Mouse (Mus musculus): Measurements from ENCODE around the gene Fgfr2. TPM values are rescaled to one million over a fixed set of nuclear protein-coding genes. Genes with fewer than 3 reads are reported as not detected.

The Fgfr2 gene
- polyA plus RNA-seq, 1 experiment: 0.17 TPM

DNA sequence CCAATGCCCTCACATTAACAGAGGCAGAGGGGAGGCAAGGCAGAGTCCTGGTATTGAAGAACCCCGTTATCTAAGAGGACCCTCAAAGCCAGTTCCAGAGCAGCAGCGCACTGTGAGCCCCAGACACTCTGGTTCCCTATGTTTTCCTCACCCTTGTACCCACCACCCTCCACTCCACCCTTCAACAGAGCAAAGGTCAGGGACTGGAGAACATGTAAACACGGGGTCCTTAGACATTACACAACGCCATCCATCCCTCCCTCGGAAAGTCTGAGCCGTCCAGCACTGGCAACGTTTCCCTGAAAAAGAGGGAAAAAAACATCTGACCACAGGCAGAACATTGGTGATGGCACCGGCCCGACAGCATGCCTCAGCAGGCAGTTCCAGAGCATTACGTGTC lies 2323.7 kb downstream of the Fgfr2 start:
- H3K27me3 ChIP-seq (ENCODE audit: control insufficient read depth, insufficient read depth, insufficient read length): no peaks in the 10 kb centered on the region
- H3K36me3 ChIP-seq (ENCODE audit: control insufficient read depth, insufficient read depth): no peaks in the 10 kb centered on the region
- H3K79me2 ChIP-seq (ENCODE audit: control insufficient read depth, insufficient read depth): no peaks in the 10 kb centered on the region
- H3K4me3 ChIP-seq: no peak overlapping the region
- no peak overlapping the region for H3K4me2 ChIP-seq (ENCODE audit: low read depth)
- H3ac ChIP-seq (ENCODE audit: control insufficient read depth, insufficient read length): no peak overlapping the region
- TF ChIP-seq CEBPB (IDR thresholded peaks at IDR 0.05; ENCODE audit: insufficient read depth, poor library complexity, severe bottlenecking): no peak
- TF ChIP-seq MAX (IDR thresholded peaks at IDR 0.05; ENCODE audit: low read depth): no peak
- TF ChIP-seq TCF12 (IDR thresholded peaks at IDR 0.05; ENCODE audit: insufficient read depth, poor library complexity, severe bottlenecking): no peak
- no peak for TF ChIP-seq POLR2AphosphoS2 (IDR thresholded peaks at IDR 0.05; ENCODE audit: insufficient read length, low read depth)
- no peak for TF ChIP-seq MYOD1 (IDR thresholded peaks at IDR 0.05; ENCODE audit: control insufficient read depth in 1 of 3, insufficient read length in 2 of 3, low read depth in 2 of 3)
- TF ChIP-seq USF1 (IDR thresholded peaks at IDR 0.05; ENCODE audit: low read depth): no peak
- no peak for TF ChIP-seq POLR2A (IDR thresholded peaks at IDR 0.05; ENCODE audit: insufficient read length, low read depth)
- no peak for TF ChIP-seq E2F4 (IDR thresholded peaks at IDR 0.05; ENCODE audit: insufficient read depth)
- no peak for TF ChIP-seq SRF (IDR thresholded peaks at IDR 0.05; ENCODE audit: control insufficient read depth, insufficient read length, low read depth)
- TF ChIP-seq REST (IDR thresholded peaks at IDR 0.05; ENCODE audit: insufficient read depth, insufficient read length): no peak
- TF ChIP-seq MYOG (IDR thresholded peaks at IDR 0.05; ENCODE audit: control insufficient read depth in 1 of 3, insufficient read depth in 1 of 3, insufficient read length in 2 of 3, low read depth in 2 of 3): no peak
- TF ChIP-seq TCF3 (IDR thresholded peaks at IDR 0.05; ENCODE audit: insufficient read length, low read depth): no peak

- Histone ChIP-seq H3ac (ENCODE audit: control insufficient read depth, insufficient read length) (no peak overlapping the region), H3K4me3 (no peak overlapping the region), H3K4me2 (ENCODE audit: low read depth) (no peak overlapping the region), H3K79me2 (ENCODE audit: control insufficient read depth, insufficient read depth) (no peaks in the 10 kb centered on the region), H3K27me3 (ENCODE audit: control insufficient read depth, insufficient read depth, insufficient read length) (no peaks in the 10 kb centered on the region), H3K36me3 (ENCODE audit: control insufficient read depth, insufficient read depth) (no peaks in the 10 kb centered on the region)
- no peak for TF ChIP-seq MYOD1 (IDR thresholded peaks at IDR 0.05; ENCODE audit: control insufficient read depth in 1 of 3, insufficient read length in 2 of 3, low read depth in 2 of 3)
- TF ChIP-seq REST (IDR thresholded peaks at IDR 0.05; ENCODE audit: insufficient read depth, insufficient read length): no peak
- no peak for TF ChIP-seq CEBPB (IDR thresholded peaks at IDR 0.05; ENCODE audit: insufficient read depth, poor library complexity, severe bottlenecking)
- TF ChIP-seq MYOG (IDR thresholded peaks at IDR 0.05; ENCODE audit: control insufficient read depth in 1 of 3, insufficient read depth in 1 of 3, insufficient read length in 2 of 3, low read depth in 2 of 3): no peak
- no peak for TF ChIP-seq POLR2A (IDR thresholded peaks at IDR 0.05; ENCODE audit: insufficient read length, low read depth)
- TF ChIP-seq SRF (IDR thresholded peaks at IDR 0.05; ENCODE audit: control insufficient read depth, insufficient read length, low read depth): no peak
- TF ChIP-seq POLR2AphosphoS2 (IDR thresholded peaks at IDR 0.05; ENCODE audit: insufficient read length, low read depth): no peak
- no peak for TF ChIP-seq USF1 (IDR thresholded peaks at IDR 0.05; ENCODE audit: low read depth)
- no peak for TF ChIP-seq TCF3 (IDR thresholded peaks at IDR 0.05; ENCODE audit: insufficient read length, low read depth)
- TF ChIP-seq TCF12 (IDR thresholded peaks at IDR 0.05; ENCODE audit: insufficient read depth, poor library complexity, severe bottlenecking): no peak
- TF ChIP-seq E2F4 (IDR thresholded peaks at IDR 0.05; ENCODE audit: insufficient read depth): no peak
- TF ChIP-seq MAX (IDR thresholded peaks at IDR 0.05; ENCODE audit: low read depth): no peak
These were observed 2325.6 kb downstream of the Fgfr2 start for GRCm38 (mm10) chr7:130797524-130797923.

DNA sequence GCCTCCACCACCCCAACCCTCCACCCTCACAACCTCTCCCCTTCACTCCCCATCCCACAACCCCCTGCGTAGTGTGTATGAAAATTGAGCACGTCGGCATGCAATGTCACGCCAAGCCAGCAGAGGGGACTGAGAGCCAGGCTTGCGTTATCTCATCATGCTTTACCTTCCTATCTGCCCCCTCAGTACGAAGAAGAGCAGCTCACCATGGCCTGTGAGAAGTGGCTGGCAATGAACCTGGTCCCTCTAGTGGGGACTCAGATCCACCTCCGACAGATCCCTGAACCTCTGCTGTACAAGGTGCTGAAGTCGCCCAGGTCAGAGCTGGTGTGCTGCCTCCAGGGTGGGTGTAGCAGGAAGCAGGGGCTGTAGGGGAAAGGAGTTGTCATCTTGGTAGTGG lies 2326.4 kb downstream of the Fgfr2 start:
- Histone ChIP-seq H3K4me2 (ENCODE audit: low read depth) (no peak overlapping the region), H3K79me2 (ENCODE audit: control insufficient read depth, insufficient read depth) (no peaks in the 10 kb centered on the region), H3ac (ENCODE audit: control insufficient read depth, insufficient read length) (no peak overlapping the region), H3K27me3 (ENCODE audit: control insufficient read depth, insufficient read depth, insufficient read length) (no peaks in the 10 kb centered on the region), H3K4me3 (no peak overlapping the region), H3K36me3 (ENCODE audit: control insufficient read depth, insufficient read depth) (no peaks in the 10 kb centered on the region)
- no peak for TF ChIP-seq REST (IDR thresholded peaks at IDR 0.05; ENCODE audit: insufficient read depth, insufficient read length)
- no peak for TF ChIP-seq POLR2AphosphoS2 (IDR thresholded peaks at IDR 0.05; ENCODE audit: insufficient read length, low read depth)
- TF ChIP-seq TCF12 (IDR thresholded peaks at IDR 0.05; ENCODE audit: insufficient read depth, poor library complexity, severe bottlenecking): no peak
- TF ChIP-seq E2F4 (IDR thresholded peaks at IDR 0.05; ENCODE audit: insufficient read depth): no peak
- TF ChIP-seq SRF (IDR thresholded peaks at IDR 0.05; ENCODE audit: control insufficient read depth, insufficient read length, low read depth): no peak
- TF ChIP-seq TCF3 (IDR thresholded peaks at IDR 0.05; ENCODE audit: insufficient read length, low read depth): no peak
- TF ChIP-seq USF1 (IDR thresholded peaks at IDR 0.05; ENCODE audit: low read depth): no peak
- no peak for TF ChIP-seq MYOG (IDR thresholded peaks at IDR 0.05; ENCODE audit: control insufficient read depth in 1 of 3, insufficient read depth in 1 of 3, insufficient read length in 2 of 3, low read depth in 2 of 3)
- TF ChIP-seq CEBPB (IDR thresholded peaks at IDR 0.05; ENCODE audit: insufficient read depth, poor library complexity, severe bottlenecking): no peak
- no peak for TF ChIP-seq MYOD1 (IDR thresholded peaks at IDR 0.05; ENCODE audit: control insufficient read depth in 1 of 3, insufficient read length in 2 of 3, low read depth in 2 of 3)
- TF ChIP-seq MAX (IDR thresholded peaks at IDR 0.05; ENCODE audit: low read depth): no peak
- no peak for TF ChIP-seq POLR2A (IDR thresholded peaks at IDR 0.05; ENCODE audit: insufficient read length, low read depth)

DNA sequence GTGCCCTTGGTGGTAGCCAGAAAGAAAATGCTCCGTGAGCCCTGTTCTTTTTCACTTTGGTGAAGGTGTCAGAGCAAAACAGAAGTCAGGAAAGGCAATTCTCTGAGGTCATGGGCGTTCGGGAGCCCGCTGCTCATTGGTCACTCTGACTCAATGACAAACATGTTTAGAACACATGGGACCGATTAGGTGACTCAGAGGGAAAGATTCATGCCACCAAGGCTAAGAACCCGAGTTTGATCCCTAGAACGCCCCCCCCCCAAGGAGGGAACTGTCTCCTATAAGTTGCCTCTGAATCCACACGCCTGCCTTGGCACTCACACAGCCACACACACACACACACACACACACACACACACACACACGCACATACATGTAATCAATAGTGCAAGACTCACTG lies 2329.5 kb downstream of the Fgfr2 start:
- H3K79me2 ChIP-seq (ENCODE audit: control insufficient read depth, insufficient read depth): no peaks in the 10 kb centered on the region
- no peak overlapping the region for H3K4me2 ChIP-seq (ENCODE audit: low read depth)
- no peaks in the 10 kb centered on the region for H3K36me3 ChIP-seq (ENCODE audit: control insufficient read depth, insufficient read depth)
- no peak overlapping the region for H3K4me3 ChIP-seq
- no peak for TF ChIP-seq TCF3 (IDR thresholded peaks at IDR 0.05; ENCODE audit: insufficient read length, low read depth)
- no peak for TF ChIP-seq POLR2AphosphoS2 (IDR thresholded peaks at IDR 0.05; ENCODE audit: insufficient read length, low read depth)
- TF ChIP-seq POLR2A (IDR thresholded peaks at IDR 0.05; ENCODE audit: insufficient read length, low read depth): no peak
- no peak for TF ChIP-seq E2F4 (IDR thresholded peaks at IDR 0.05; ENCODE audit: insufficient read depth)
- TF ChIP-seq USF1 (IDR thresholded peaks at IDR 0.05; ENCODE audit: low read depth): no peak
- no peak for TF ChIP-seq MYOG (IDR thresholded peaks at IDR 0.05; ENCODE audit: control insufficient read depth in 1 of 3, insufficient read depth in 1 of 3, insufficient read length in 2 of 3, low read depth in 2 of 3)
- TF ChIP-seq REST (IDR thresholded peaks at IDR 0.05; ENCODE audit: insufficient read depth, insufficient read length): no peak
- TF ChIP-seq CEBPB (IDR thresholded peaks at IDR 0.05; ENCODE audit: insufficient read depth, poor library complexity, severe bottlenecking): no peak
- TF ChIP-seq MAX (IDR thresholded peaks at IDR 0.05; ENCODE audit: low read depth): no peak
- no peak for TF ChIP-seq SRF (IDR thresholded peaks at IDR 0.05; ENCODE audit: control insufficient read depth, insufficient read length, low read depth)
- TF ChIP-seq TCF12 (IDR thresholded peaks at IDR 0.05; ENCODE audit: insufficient read depth, poor library complexity, severe bottlenecking): no peak
- no peak for TF ChIP-seq MYOD1 (IDR thresholded peaks at IDR 0.05; ENCODE audit: control insufficient read depth in 1 of 3, insufficient read length in 2 of 3, low read depth in 2 of 3)
- H3K27me3 ChIP-seq (ENCODE audit: control insufficient read depth, insufficient read depth, insufficient read length): no peaks in the 10 kb centered on the region
- no peak overlapping the region for H3ac ChIP-seq (ENCODE audit: control insufficient read depth, insufficient read length)
